Mouse (Mus musculus) myocyte (in vitro differentiated cells): ENCODE results near the gene Hist1h4f.

Source experiments
- E2F4 ChIP-seq: IDR thresholded peaks from one replicate; pipeline ENCODE4 v1.6.1; 2011; ENCODE audit warnings: mild to moderate bottlenecking, control low read depth, moderate library complexity; ENCODE audit not compliant: insufficient read depth
- POLR2A ChIP-seq: IDR thresholded peaks from one replicate; pipeline ENCODE4 v1.6.1; 2011; ENCODE audit warnings: low read depth, mild to moderate bottlenecking, control low read depth, moderate library complexity; ENCODE audit not compliant: insufficient read length
- POLR2AphosphoS2 ChIP-seq: IDR thresholded peaks from one replicate; pipeline ENCODE4 v1.6.1; 2011; ENCODE audit warnings: low read depth, control low read depth; ENCODE audit not compliant: insufficient read length
- TCF12 ChIP-seq: IDR thresholded peaks from one replicate; pipeline ENCODE4 v1.6.1; 2011; ENCODE audit warnings: mild to moderate bottlenecking, control low read depth; ENCODE audit not compliant: poor library complexity, insufficient read depth, severe bottlenecking

- TF ChIP-seq POLR2AphosphoS2 (peak; percentile 79), POLR2A (peak; percentile 56), E2F4 (no peak), TCF12 (no peak)
Measured at GRCm38 (mm10) chr13:23585029-23585441, 33.6 kb upstream of the Hist1h4f start.
